Mouse (Mus musculus): Measurements from ENCODE around the gene Fam136a.

- TF ChIP-seq CTCF (IDR thresholded peaks at IDR 0.05; ENCODE audit: low read depth) (no peak), EP300 (optimal IDR thresholded peaks at IDR 0.05) (no peak)
These were observed 20.1 kb downstream of the Fam136a start for GRCm38 (mm10) chr6:86385362-86386104.
